Mouse (Mus musculus): ENCODE results near the gene Smad3.

GRCm38 (mm10) chr9:63673494-63673805 is 84.3 kb downstream of the Smad3 start:
- TF ChIP-seq POLR2A (IDR thresholded peaks at IDR 0.05; ENCODE audit: insufficient read length, low read depth) (no peak), USF1 (IDR thresholded peaks at IDR 0.05; ENCODE audit: low read depth) (no peak), MAX (IDR thresholded peaks at IDR 0.05; ENCODE audit: low read depth) (no peak), MYOD1 (IDR thresholded peaks at IDR 0.05; ENCODE audit: control insufficient read depth in 1 of 3, insufficient read length in 2 of 3, low read depth in 2 of 3) (no peak), CEBPB (IDR thresholded peaks at IDR 0.05; ENCODE audit: insufficient read depth, poor library complexity, severe bottlenecking) (no peak), TCF3 (IDR thresholded peaks at IDR 0.05; ENCODE audit: insufficient read length, low read depth) (no peak)
